Mouse (Mus musculus) hindbrain, postnatal 0 days (tissue): ENCODE measurements at regions not wholly inside any gene's neighbourhood (a gene's known extent, or its start where the extent isn't known, plus 50 kb on each side); places are given as distances from the start of the nearest gene placed in this dataset.

Experiments used
- ATAC-seq: fragments of 200-750 bp; cut with Nextera tagmentation; 2 replicates; pipeline ENCODE4 v1.8.0; 2017; ENCODE audit warnings: mild to moderate bottlenecking, moderate TSS enrichment, moderate library complexity
- DNase-seq: peaks from one replicate; pipeline ENCODE4 v3.0.0-alpha.2; 2015; ENCODE audit warnings: low spot score
- H3K27ac ChIP-seq: fragments of 300-500 bp; sonication (generic); 2 replicates; pipeline ENCODE4 v1.5.1; 2014; ENCODE audit warnings: mild to moderate bottlenecking
- H3K27me3 ChIP-seq: fragments of 300-500 bp; sonication (generic); 2 replicates; pipeline ENCODE4 v1.6.1; 2014; ENCODE audit warnings: low read length, mixed read lengths; ENCODE audit not compliant: insufficient read depth
- H3K36me3 ChIP-seq: fragments of 300-500 bp; sonication (generic); 2 replicates; pipeline ENCODE4 v1.6.1; 2014; ENCODE audit warnings: low read length, mixed read lengths; ENCODE audit not compliant: insufficient read depth
- H3K4me1 ChIP-seq: fragments of 300-500 bp; sonication (generic); 2 replicates; pipeline ENCODE4 v1.6.1; 2014; ENCODE audit warnings: antibody characterized with exemption, low read length, mixed read lengths; ENCODE audit not compliant: insufficient read depth
- H3K4me2 ChIP-seq: fragments of 300-500 bp; sonication (generic); 2 replicates; pipeline ENCODE4 v1.6.1; 2014; ENCODE audit warnings: low read depth, mild to moderate bottlenecking, low read length, moderate library complexity, mixed read lengths
- H3K4me3 ChIP-seq: fragments of 300-500 bp; sonication (generic); 2 replicates; pipeline ENCODE4 v1.5.1; 2014; ENCODE audit warnings: low read length
- H3K9ac ChIP-seq: fragments of 300-500 bp; sonication (generic); replicated peaks from 2 replicates; pipeline ENCODE4 v1.6.1; 2014; ENCODE audit warnings: mild to moderate bottlenecking, low read length, moderate library complexity, mixed read lengths
- H3K9me3 ChIP-seq: fragments of 300-500 bp; sonication (generic); 2 replicates; pipeline ENCODE4 v1.6.1; 2016; ENCODE audit warnings: low read length, mixed read lengths
- CTCF ChIP-seq: IDR thresholded peaks from 2 replicates; pipeline ENCODE4 v1.5.1; 2016; ENCODE audit warnings: antibody characterized with exemption, control low read depth, low read depth
- WGBS: fragments of 180-500 bp; shearing (Covaris S2); extraction: QIAGEN DNeasy Blood & Tissue Kit; methylation state at CpG from one replicate; pipeline ENCODE4 v1.1.7; 2014; 5-methylcytosine and 5-hydroxymethylcytosine counted together

GRCm38 (mm10) chr5:35171336-35171735 lies 65.8 kb upstream of the Lrpap1 start:
- Histone ChIP-seq H3K36me3 (no peaks in the 10 kb centered on the region), H3K4me1 (no peaks in the 10 kb centered on the region), H3K4me3 (no peak overlapping the region), H3K27me3 (no peaks in the 10 kb centered on the region), H3K9ac (no peak overlapping the region), H3K9me3 (no peaks in the 10 kb centered on the region), H3K4me2 (no peak overlapping the region), H3K27ac (no peak overlapping the region)
- no peak for TF ChIP-seq CTCF
- no peak for ATAC-seq
- WGBS = 39% methylated on average over 3 of the region's 3 CpGs
- DNase-seq = peak; percentile 72

DNA sequence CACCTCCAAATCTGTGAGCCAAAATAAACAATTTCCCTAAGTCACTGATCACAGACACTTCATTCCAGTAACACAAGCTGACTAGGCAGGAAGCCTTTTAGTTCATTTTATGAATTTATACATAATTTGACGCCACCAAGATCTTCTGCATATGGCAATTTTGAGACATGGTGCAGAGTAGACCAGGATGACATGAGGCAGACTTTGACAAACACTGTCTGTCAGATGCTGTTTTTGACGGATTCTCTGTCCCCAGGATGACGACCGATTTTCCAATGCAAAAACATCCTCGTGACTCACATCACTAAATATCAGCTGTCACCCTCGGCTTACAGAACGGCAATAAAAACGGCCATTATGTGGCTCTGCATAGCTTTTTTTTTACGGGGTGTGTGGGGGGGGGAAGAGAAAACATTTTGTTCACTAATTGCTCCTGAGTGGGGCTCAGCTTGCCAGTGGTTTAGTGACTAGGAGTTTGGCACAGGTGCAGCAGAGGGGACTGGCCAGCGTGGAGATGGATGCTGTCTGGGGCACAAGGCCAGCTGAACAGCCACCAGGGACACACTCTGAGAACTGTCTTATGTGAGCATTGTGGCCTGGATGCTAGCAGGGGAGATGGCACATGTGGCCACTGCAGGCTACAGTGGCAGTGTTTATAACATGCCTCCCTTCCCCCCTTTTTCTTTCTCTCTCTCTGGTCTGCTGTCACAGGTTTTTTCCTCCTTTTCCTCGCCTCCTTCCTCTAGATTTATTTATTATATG lies 65.0 kb upstream of the Lrpap1 start:
- Histone ChIP-seq H3K4me2 (no peak overlapping the region), H3K27me3 (no peaks in the 10 kb centered on the region), H3K4me1 (no peaks in the 10 kb centered on the region), H3K36me3 (no peaks in the 10 kb centered on the region), H3K4me3 (no peak overlapping the region), H3K9me3 (no peaks in the 10 kb centered on the region), H3K9ac (no peak overlapping the region), H3K27ac (peak overlapping the region; percentile 11; the same call in 1 of the 2 replicates)
- 57% methylated on average over 11 of the region's 11 CpGs for WGBS
- ATAC-seq = no peak
- DNase-seq = peak; percentile 37
- TF ChIP-seq CTCF = peak; percentile 26

DNA sequence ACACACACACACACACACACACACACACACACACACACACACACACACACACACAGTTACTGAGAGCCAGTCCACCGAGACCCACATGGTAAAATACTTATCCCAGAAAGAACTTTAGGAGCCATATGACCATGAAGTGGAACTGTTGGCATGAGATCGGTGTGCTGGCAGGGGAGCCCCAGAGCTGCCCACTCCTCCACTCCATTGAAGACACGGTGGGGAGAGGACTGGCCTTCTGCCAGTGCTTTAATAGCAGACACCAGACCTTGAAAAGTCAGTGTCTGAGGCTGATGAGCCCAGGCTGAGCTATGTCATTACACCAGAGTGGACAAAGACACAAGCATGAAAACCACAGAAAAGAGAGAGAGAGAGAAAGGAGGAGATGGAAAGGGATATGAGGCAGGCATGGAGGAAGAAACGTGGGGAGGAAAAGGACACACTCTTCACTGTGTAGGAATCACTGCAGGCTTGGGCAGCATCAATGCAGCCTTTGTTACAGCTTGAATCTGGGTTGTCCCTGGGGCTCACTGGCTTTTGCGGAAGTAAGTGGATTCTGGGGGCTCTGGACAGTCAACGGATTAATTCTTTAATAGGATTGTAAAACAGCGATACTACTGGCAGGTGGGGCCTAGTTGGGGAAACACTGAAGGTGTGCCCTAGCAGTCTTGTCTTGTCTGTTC lies 64.2 kb upstream of the Lrpap1 start:
- H3K36me3 ChIP-seq = no peaks in the 10 kb centered on the region
- H3K4me3 ChIP-seq = no peak overlapping the region
- peak; percentile 72 for DNase-seq
- no peaks in the 10 kb centered on the region for H3K4me1 ChIP-seq
- no peak overlapping the region for H3K9ac ChIP-seq
- ATAC-seq = peak; percentile 52; the same call in 1 of the 2 replicates
- WGBS = 41% methylated on average over 7 of the region's 7 CpGs
- peak overlapping the region; percentile 28; the same call in 1 of the 2 replicates for H3K27ac ChIP-seq
- H3K27me3 ChIP-seq = no peaks in the 10 kb centered on the region
- no peaks in the 10 kb centered on the region for H3K9me3 ChIP-seq
- no peak for TF ChIP-seq CTCF
- no peak overlapping the region for H3K4me2 ChIP-seq

DNA sequence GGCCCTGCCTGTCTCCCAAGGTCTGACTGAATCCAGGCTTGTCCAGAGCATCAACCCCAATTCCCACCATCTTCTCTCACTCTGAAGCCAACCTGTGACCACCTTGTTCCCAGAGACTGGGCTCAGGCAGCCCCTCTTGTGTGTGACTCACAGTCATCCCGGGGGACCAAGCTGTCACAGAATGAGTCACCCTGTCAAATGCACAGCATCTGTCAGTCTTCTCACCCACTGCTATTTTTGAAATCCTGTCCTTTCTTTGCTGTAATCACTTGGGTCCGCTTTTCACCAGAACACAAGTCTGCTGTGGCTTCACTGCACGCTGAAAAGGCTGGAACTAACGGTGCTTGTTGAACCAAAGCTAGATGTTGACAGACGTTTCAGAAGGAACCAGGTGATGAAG lies 63.3 kb upstream of the Lrpap1 start:
- DNase-seq (no peak), ATAC-seq (no peak)
- Histone ChIP-seq H3K9me3 (no peaks in the 10 kb centered on the region), H3K36me3 (no peaks in the 10 kb centered on the region), H3K4me2 (no peak overlapping the region), H3K27ac (no peak overlapping the region), H3K4me3 (no peak overlapping the region), H3K9ac (no peak overlapping the region), H3K27me3 (no peaks in the 10 kb centered on the region), H3K4me1 (no peaks in the 10 kb centered on the region)
- WGBS = 61% methylated on average over 5 of the region's 5 CpGs
- TF ChIP-seq CTCF = no peak

DNA sequence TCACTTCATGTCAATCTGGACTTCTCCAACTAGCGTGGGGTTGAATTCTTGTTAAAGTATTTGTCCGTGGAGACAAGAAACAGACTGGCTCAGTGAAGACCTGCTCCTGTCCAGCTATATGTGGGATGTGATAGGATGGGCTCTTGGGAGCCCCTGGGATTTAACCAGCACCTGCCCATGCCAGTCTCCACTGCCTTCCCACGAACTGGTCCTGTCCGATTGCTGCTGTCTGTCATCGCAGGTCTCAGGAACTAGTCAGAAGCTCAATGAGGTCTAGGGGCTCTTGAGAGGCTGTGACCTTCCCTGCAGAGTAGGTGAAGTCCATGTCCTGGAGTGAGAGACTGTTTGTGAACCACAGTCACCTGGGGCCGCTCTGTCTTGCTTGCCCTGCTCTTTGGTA lies 62.8 kb upstream of the Lrpap1 start:
- H3K27ac ChIP-seq = no peak overlapping the region
- H3K36me3 ChIP-seq = no peaks in the 10 kb centered on the region
- H3K27me3 ChIP-seq = no peaks in the 10 kb centered on the region
- WGBS = 88% methylated on average over 6 of the region's 6 CpGs
- H3K9ac ChIP-seq = no peak overlapping the region
- DNase-seq (no peak), ATAC-seq (no peak)
- H3K4me1 ChIP-seq = no peaks in the 10 kb centered on the region
- H3K4me3 ChIP-seq = no peak overlapping the region
- H3K4me2 ChIP-seq = no peak overlapping the region
- no peaks in the 10 kb centered on the region for H3K9me3 ChIP-seq
- no peak for TF ChIP-seq CTCF

- Histone ChIP-seq H3K27ac (no peak overlapping the region), H3K9me3 (no peaks in the 10 kb centered on the region), H3K4me1 (no peaks in the 10 kb centered on the region), H3K4me2 (no peak overlapping the region), H3K36me3 (no peaks in the 10 kb centered on the region), H3K4me3 (no peak overlapping the region), H3K27me3 (no peaks in the 10 kb centered on the region), H3K9ac (no peak overlapping the region)
- ATAC-seq = no peak
- TF ChIP-seq CTCF = no peak
- DNase-seq = no peak
- 75% methylated on average over 8 of the region's 8 CpGs for WGBS
Observed at GRCm38 (mm10) chr5:35165993-35166392, 60.4 kb upstream of the Lrpap1 start.

- H3K4me1 ChIP-seq = no peaks in the 10 kb centered on the region
- H3K9me3 ChIP-seq = no peaks in the 10 kb centered on the region
- DNase-seq (no peak), ATAC-seq (no peak)
- H3K4me2 ChIP-seq = no peak overlapping the region
- H3K9ac ChIP-seq = no peak overlapping the region
- H3K27ac ChIP-seq = no peak overlapping the region
- H3K36me3 ChIP-seq = no peaks in the 10 kb centered on the region
- no peaks in the 10 kb centered on the region for H3K27me3 ChIP-seq
- H3K4me3 ChIP-seq = no peak overlapping the region
- no peak for TF ChIP-seq CTCF
- 61% methylated on average over 2 of the region's 2 CpGs for WGBS
Observed at GRCm38 (mm10) chr5:35165459-35165858, 59.9 kb upstream of the Lrpap1 start.
